Mouse (Mus musculus) ES-Bruce4 (cell line): ENCODE data around the gene Vps9d1. TPM values are rescaled to one million over a fixed set of nuclear protein-coding genes. Genes with fewer than 3 reads are reported as not detected.

Experiments
- H3K27ac ChIP-seq: 2 replicates; pipeline ENCODE4 v1.5.1; 2012; ENCODE audit warnings: low read length, inconsistent platforms; ENCODE audit not compliant: insufficient read depth
- H3K27me3 ChIP-seq: 2 replicates; pipeline ENCODE4 v1.6.1; 2012; ENCODE audit warnings: mild to moderate bottlenecking, low read length, inconsistent platforms; ENCODE audit not compliant: control insufficient read depth, poor library complexity, insufficient read depth, severe bottlenecking
- H3K36me3 ChIP-seq: 2 replicates; pipeline ENCODE4 v1.6.1; 2012; ENCODE audit warnings: inconsistent platforms, mild to moderate bottlenecking, low read length, moderate library complexity; ENCODE audit not compliant: control insufficient read depth, poor library complexity, insufficient read depth, severe bottlenecking
- H3K4me1 ChIP-seq: one replicate; pipeline ENCODE4 v1.8.1; 2011; ENCODE audit warnings: low read length; ENCODE audit not compliant: control insufficient read depth, insufficient read depth
- H3K4me3 ChIP-seq: 2 replicates; pipeline ENCODE4 v1.5.1; 2011; ENCODE audit warnings: low read depth, mild to moderate bottlenecking, low read length
- H3K9ac ChIP-seq: 2 replicates; pipeline ENCODE4 v1.6.1; 2012; ENCODE audit warnings: low read depth, mild to moderate bottlenecking, inconsistent platforms; ENCODE audit not compliant: poor library complexity, severe bottlenecking
- H3K9me3 ChIP-seq: replicated peaks from 2 replicates; pipeline ENCODE4 v1.6.1; 2012; ENCODE audit warnings: mild to moderate bottlenecking, low read length, inconsistent platforms; ENCODE audit not compliant: control insufficient read depth, poor library complexity, insufficient read depth, severe bottlenecking
- CTCF ChIP-seq: IDR thresholded peaks from one replicate; pipeline ENCODE4 v1.8.1; 2011; ENCODE audit warnings: low read depth, low read length
- EP300 ChIP-seq: IDR thresholded peaks from 2 replicates; pipeline ENCODE4 v1.6.1; 2011; ENCODE audit warnings: low read depth, low read length; ENCODE audit not compliant: insufficient read depth
- POLR2A ChIP-seq: IDR thresholded peaks from one replicate; pipeline ENCODE4 v1.8.1; 2011; ENCODE audit warnings: low read length; ENCODE audit not compliant: insufficient read depth
- polyA plus RNA-seq: library from polyadenylated mRNA; stranded (reverse); fragments of >200 nt; gene quantifications from 2 replicates; pipeline ENCODE4 v1.2.4, GENCODE M21; 2011; ENCODE audit warnings: low read depth; ENCODE audit not compliant: missing spikeins, insufficient read depth, insufficient read length

Vps9d1 gene
- polyA plus RNA-seq, 1 experiment: 8.9 TPM

DNA sequence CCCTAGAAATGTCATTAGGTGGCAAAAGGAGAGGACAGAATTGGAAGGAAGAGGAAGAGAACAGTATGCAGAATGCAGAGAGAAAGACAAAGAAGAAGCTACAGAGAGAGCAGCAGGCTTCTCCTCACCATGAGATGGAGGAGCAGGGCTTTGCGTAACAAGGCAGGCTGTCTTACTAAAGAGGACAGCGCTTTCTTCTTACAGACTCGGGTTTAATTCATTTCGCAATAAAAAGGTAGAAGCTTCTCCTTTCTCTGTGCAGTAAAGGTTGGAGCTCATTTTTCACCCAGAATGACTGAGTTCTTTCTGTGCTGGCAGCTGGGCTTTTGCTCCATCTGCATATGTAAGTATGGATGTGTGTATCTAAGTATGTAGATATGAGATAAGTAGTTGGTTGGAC is 25.7 kb upstream of the Vps9d1 start:
- Histone ChIP-seq H3K27me3 (no peaks in the 10 kb centered on the region), H3K27ac (no peak overlapping the region), H3K36me3 (peaks cover 24% of the 10 kb centered on the region), H3K9ac (no peak overlapping the region), H3K4me3 (no peak overlapping the region), H3K4me1 (no peaks in the 10 kb centered on the region), H3K9me3 (no peaks in the 10 kb centered on the region)
- TF ChIP-seq CTCF: no peak
- TF ChIP-seq POLR2A: no peak
- TF ChIP-seq EP300: no peak

GRCm38 (mm10) chr8:123278445-123278844 is 24.3 kb upstream of the Vps9d1 start:
- Histone ChIP-seq H3K4me1 (no peaks in the 10 kb centered on the region), H3K36me3 (peaks cover 28% of the 10 kb centered on the region), H3K9me3 (no peaks in the 10 kb centered on the region), H3K9ac (no peak overlapping the region), H3K27ac (no peak overlapping the region), H3K4me3 (no peak overlapping the region), H3K27me3 (no peaks in the 10 kb centered on the region)
- TF ChIP-seq POLR2A: no peak
- TF ChIP-seq EP300: no peak
- TF ChIP-seq CTCF: no peak

DNA sequence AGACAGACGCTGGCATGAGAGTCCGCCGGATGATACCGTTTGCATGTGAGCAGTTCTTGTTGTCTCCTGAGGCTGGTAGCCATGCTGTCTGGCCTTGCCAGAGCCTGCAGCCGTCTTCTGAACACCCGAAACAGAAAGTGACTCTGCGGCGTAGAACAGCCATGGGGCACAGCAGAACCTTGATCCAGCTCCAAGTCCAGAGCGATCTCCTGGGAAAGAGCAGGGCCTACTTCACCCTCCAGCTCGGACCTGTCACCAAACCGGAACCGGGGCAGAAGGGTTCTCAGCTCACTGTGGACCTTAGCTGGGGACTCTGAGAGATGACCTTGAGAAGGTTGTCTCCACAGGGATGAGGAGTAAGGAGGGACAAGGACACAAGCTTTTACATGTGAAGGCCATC is 20.9 kb upstream of the Vps9d1 start:
- Histone ChIP-seq H3K9ac (no peak overlapping the region), H3K4me1 (no peaks in the 10 kb centered on the region), H3K4me3 (no peak overlapping the region), H3K27ac (no peak overlapping the region), H3K9me3 (no peaks in the 10 kb centered on the region), H3K36me3 (peaks cover 6% of the 10 kb centered on the region), H3K27me3 (no peaks in the 10 kb centered on the region)
- TF ChIP-seq CTCF: no peak
- no peak for TF ChIP-seq POLR2A
- TF ChIP-seq EP300: no peak

GRCm38 (mm10) chr8:123274447-123274846 is 20.3 kb upstream of the Vps9d1 start:
- no peak for TF ChIP-seq POLR2A
- no peak for TF ChIP-seq CTCF
- no peak for TF ChIP-seq EP300
- H3K4me3 ChIP-seq: no peak overlapping the region
- no peaks in the 10 kb centered on the region for H3K4me1 ChIP-seq
- no peak overlapping the region for H3K27ac ChIP-seq
- no peaks in the 10 kb centered on the region for H3K27me3 ChIP-seq
- H3K9me3 ChIP-seq: no peaks in the 10 kb centered on the region
- peaks cover 10% of the 10 kb centered on the region for H3K36me3 ChIP-seq
- H3K9ac ChIP-seq: no peak overlapping the region

- Histone ChIP-seq H3K4me3 (no peak overlapping the region), H3K9ac (no peak overlapping the region), H3K27ac (no peak overlapping the region), H3K4me1 (no peaks in the 10 kb centered on the region), H3K9me3 (no peaks in the 10 kb centered on the region), H3K36me3 (peaks cover 14% of the 10 kb centered on the region), H3K27me3 (no peaks in the 10 kb centered on the region)
- TF ChIP-seq POLR2A: no peak
- no peak for TF ChIP-seq EP300
- no peak for TF ChIP-seq CTCF
Measured at GRCm38 (mm10) chr8:123271901-123272300, 17.8 kb upstream of the Vps9d1 start.

DNA sequence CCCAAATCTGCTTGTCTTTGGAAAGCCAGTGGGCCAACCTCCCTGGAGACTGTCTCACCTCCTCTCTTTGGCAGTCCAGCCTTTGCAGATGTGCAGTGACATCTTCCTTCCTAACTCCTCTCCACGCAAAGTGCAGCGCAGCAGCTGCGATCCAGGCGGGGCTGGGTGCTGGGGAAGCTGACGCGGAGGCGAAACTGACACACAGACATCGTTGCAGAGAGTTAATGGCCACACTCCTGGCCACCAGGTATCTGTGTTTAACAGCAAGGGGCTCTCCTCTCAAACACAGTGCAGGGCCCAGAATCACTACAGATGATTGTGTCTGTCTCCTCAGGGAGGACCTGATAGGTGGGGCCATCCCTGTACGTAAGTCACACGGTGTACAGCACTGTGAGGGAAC is 17.0 kb upstream of the Vps9d1 start:
- Histone ChIP-seq H3K9ac (no peak overlapping the region), H3K27me3 (no peaks in the 10 kb centered on the region), H3K36me3 (peaks cover 21% of the 10 kb centered on the region), H3K4me3 (no peak overlapping the region), H3K4me1 (no peaks in the 10 kb centered on the region), H3K27ac (no peak overlapping the region), H3K9me3 (no peaks in the 10 kb centered on the region)
- no peak for TF ChIP-seq CTCF
- no peak for TF ChIP-seq EP300
- no peak for TF ChIP-seq POLR2A
